Mouse (Mus musculus) myocyte (in vitro differentiated cells): ENCODE measurements around the gene Mcm10.

Experiments
- E2F4 ChIP-seq: IDR thresholded peaks from one replicate; pipeline ENCODE4 v1.6.1; 2011; ENCODE audit warnings: mild to moderate bottlenecking, control low read depth, moderate library complexity; ENCODE audit not compliant: insufficient read depth
- POLR2A ChIP-seq: IDR thresholded peaks from one replicate; pipeline ENCODE4 v1.6.1; 2011; ENCODE audit warnings: low read depth, mild to moderate bottlenecking, control low read depth, moderate library complexity; ENCODE audit not compliant: insufficient read length
- POLR2AphosphoS2 ChIP-seq: IDR thresholded peaks from one replicate; pipeline ENCODE4 v1.6.1; 2011; ENCODE audit warnings: low read depth, control low read depth; ENCODE audit not compliant: insufficient read length
- TCF12 ChIP-seq: IDR thresholded peaks from one replicate; pipeline ENCODE4 v1.6.1; 2011; ENCODE audit warnings: mild to moderate bottlenecking, control low read depth; ENCODE audit not compliant: poor library complexity, insufficient read depth, severe bottlenecking

DNA sequence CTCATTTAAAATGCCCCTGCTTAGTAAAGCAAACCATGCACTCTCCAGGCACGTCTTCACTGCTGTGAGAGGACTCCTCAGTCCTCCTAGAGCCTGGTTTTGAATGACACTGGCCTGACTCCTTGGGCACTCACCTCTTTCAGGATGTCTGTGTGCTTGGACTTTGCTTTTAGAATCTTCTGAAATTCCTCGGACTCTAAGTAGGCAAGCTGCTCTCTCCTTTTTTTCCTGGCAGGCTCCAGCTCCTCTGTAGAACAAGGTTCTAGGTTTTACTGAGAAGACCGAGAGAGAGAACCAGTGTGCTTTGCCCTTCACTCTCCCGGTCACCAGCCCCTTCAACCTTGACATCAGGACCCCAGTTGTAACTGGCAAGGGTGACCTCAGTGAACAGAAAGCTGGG is 18.2 kb downstream of the Mcm10 start:
- TF ChIP-seq POLR2AphosphoS2 = no peak
- TF ChIP-seq POLR2A = no peak
- no peak for TF ChIP-seq TCF12
- TF ChIP-seq E2F4 = no peak
